Mouse (Mus musculus) liver, embryonic 14.5 days (tissue): Measurements from ENCODE around the gene Zfp799.

ENCODE experiments used
- CTCF ChIP-seq: IDR thresholded peaks from 2 replicates; pipeline ENCODE4 v1.5.1; 2016; ENCODE audit warnings: antibody characterized with exemption, low read depth, control low read depth
- EP300 ChIP-seq: IDR thresholded peaks from 2 replicates; pipeline ENCODE4 v1.6.1; 2016; ENCODE audit warnings: antibody characterized with exemption, low read depth

DNA sequence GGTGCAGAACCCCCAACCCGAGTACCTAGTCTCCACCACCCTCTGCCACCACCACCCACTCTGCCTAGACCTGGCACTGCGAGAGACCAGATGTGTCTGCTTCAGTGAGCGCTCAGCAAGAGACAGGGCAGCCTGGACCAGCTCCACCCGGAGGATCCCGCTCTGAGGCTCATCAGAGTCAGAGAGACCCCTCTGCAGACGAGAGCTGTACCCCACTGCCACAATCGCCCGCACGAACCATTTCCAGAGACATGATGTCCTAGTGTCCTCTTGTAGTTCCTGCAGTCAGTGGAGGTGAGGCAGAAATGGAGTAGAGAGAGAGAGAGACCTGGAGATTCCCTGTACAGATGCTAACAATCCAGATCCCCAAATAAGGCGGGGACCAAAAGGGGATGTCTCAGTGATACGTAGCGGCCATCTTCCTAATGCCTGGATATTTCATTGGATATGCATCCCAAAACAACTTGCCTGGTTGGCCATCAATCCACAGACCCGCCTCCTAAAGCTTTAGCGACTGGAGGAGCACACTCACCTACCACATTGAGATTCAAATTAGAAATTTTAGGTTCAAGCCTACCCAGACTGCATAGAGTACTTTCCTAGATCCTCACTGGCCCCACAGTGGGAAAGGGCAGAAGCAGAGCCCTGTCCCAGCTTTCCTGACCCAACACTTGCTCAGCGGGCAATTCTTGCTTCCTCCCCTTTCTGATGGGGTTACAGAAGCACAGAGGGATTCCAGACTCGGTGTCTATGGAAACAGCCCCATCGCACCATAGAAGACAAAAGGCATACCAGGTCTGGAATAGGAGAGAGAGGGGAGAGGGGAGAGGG is 20.3 kb downstream of the Zfp799 start, which contains the start of gene Zfp811:
- TF ChIP-seq CTCF: no peak
- no peak for TF ChIP-seq EP300
